Mouse (Mus musculus): ENCODE data around the gene Plac1. TPM values are rescaled to one million over a fixed set of nuclear protein-coding genes. Genes with fewer than 3 reads are reported as not detected.
A peak's percentile ranks its signal among the peaks of the same experiment; 100 is the strongest.

The Plac1 gene
- total and polyA plus RNA-seq, 2 experiments from 2014 or later, result not detected

- 25% methylated on average over 13 of the region's 13 CpGs for WGBS
- no peak overlapping the region for H3K4me2 ChIP-seq (ENCODE audit: low read depth)
Observed at GRCm38 (mm10) chrX:53052652-53053500, 187.0 kb downstream of the Plac1 start.

GRCm38 (mm10) chrX:53050353-53050752 lies 189.6 kb downstream of the Plac1 start:
- H3K27ac ChIP-seq (ENCODE audit: low read depth, low read length), result no peak overlapping the region
- peak overlapping the region; percentile 34; the same call in 1 of the 2 replicates for H3K4me2 ChIP-seq (ENCODE audit: low read depth)
- no peak for ATAC-seq
- H3K27me3 ChIP-seq (ENCODE audit: insufficient read depth, low read length), result no peaks in the 10 kb centered on the region
- no peak for DNase-seq
- H3K4me1 ChIP-seq (ENCODE audit: insufficient read depth), result no peaks in the 10 kb centered on the region
- no peaks in the 10 kb centered on the region for H3K36me3 ChIP-seq (ENCODE audit: insufficient read depth)
- no peak overlapping the region for H3K4me3 ChIP-seq (ENCODE audit: low read depth, low read length)
- 31% methylated on average over 9 of the region's 9 CpGs for WGBS
- no peaks in the 10 kb centered on the region for H3K9me3 ChIP-seq (ENCODE audit: low read length)
- TF ChIP-seq CTCF (IDR thresholded peaks at IDR 0.05; ENCODE audit: low read depth), result no peak
- no peak overlapping the region for H3K9ac ChIP-seq

More at GRCm38 (mm10) chrX:53052652-53053500, 187.0 kb downstream of the Plac1 start:
- no peak for ATAC-seq
- no peak overlapping the region for H3K9ac ChIP-seq
- H3K27me3 ChIP-seq (ENCODE audit: insufficient read depth, low read length), result no peaks in the 10 kb centered on the region
- no peak overlapping the region for H3K4me3 ChIP-seq (ENCODE audit: low read depth, low read length)
- H3K27ac ChIP-seq (ENCODE audit: low read depth, low read length), result no peak overlapping the region
- no peak for TF ChIP-seq CTCF (IDR thresholded peaks at IDR 0.05; ENCODE audit: low read depth)
- no peaks in the 10 kb centered on the region for H3K9me3 ChIP-seq (ENCODE audit: low read length)
- H3K4me1 ChIP-seq (ENCODE audit: insufficient read depth), result no peaks in the 10 kb centered on the region
- no peaks in the 10 kb centered on the region for H3K36me3 ChIP-seq (ENCODE audit: insufficient read depth)
- DNase-seq, result no peak

- Histone ChIP-seq H3K9ac (no peak overlapping the region), H3K27me3 (ENCODE audit: insufficient read depth, low read length) (no peaks in the 10 kb centered on the region), H3K4me1 (ENCODE audit: insufficient read depth) (no peaks in the 10 kb centered on the region), H3K36me3 (ENCODE audit: insufficient read depth) (no peaks in the 10 kb centered on the region), H3K4me2 (ENCODE audit: low read depth) (no peak overlapping the region), H3K9me3 (ENCODE audit: low read length) (no peaks in the 10 kb centered on the region), H3K4me3 (ENCODE audit: low read depth, low read length) (no peak overlapping the region), H3K27ac (ENCODE audit: low read depth, low read length) (no peak overlapping the region)
- 58% methylated on average over 4 of the region's 4 CpGs for WGBS
- TF ChIP-seq CTCF (IDR thresholded peaks at IDR 0.05; ENCODE audit: low read depth), result no peak
- no peak for ATAC-seq
- DNase-seq, result no peak
Observed at GRCm38 (mm10) chrX:53049196-53049595, 190.7 kb downstream of the Plac1 start.

- Histone ChIP-seq H3K9me3 (ENCODE audit: low read length) (no peaks in the 10 kb centered on the region), H3K4me2 (ENCODE audit: low read depth) (no peak overlapping the region), H3K9ac (no peak overlapping the region), H3K36me3 (ENCODE audit: insufficient read depth) (no peaks in the 10 kb centered on the region), H3K4me3 (ENCODE audit: low read depth, low read length) (no peak overlapping the region), H3K27me3 (ENCODE audit: insufficient read depth, low read length) (no peaks in the 10 kb centered on the region), H3K4me1 (ENCODE audit: insufficient read depth) (no peaks in the 10 kb centered on the region), H3K27ac (ENCODE audit: low read depth, low read length) (no peak overlapping the region)
- DNase-seq, result no peak
- no peak for ATAC-seq
- WGBS, result 69% methylated on average over 2 of the region's 2 CpGs
- no peak for TF ChIP-seq CTCF (IDR thresholded peaks at IDR 0.05; ENCODE audit: low read depth)
Observed at GRCm38 (mm10) chrX:53046911-53047310, 193.0 kb downstream of the Plac1 start.

- DNase-seq, result no peak
- Histone ChIP-seq H3K9ac (no peak overlapping the region), H3K9me3 (ENCODE audit: low read length) (no peaks in the 10 kb centered on the region), H3K4me3 (ENCODE audit: low read depth, low read length) (no peak overlapping the region), H3K4me1 (ENCODE audit: insufficient read depth) (no peaks in the 10 kb centered on the region), H3K27ac (ENCODE audit: low read depth, low read length) (no peak overlapping the region), H3K36me3 (ENCODE audit: insufficient read depth) (no peaks in the 10 kb centered on the region), H3K27me3 (ENCODE audit: insufficient read depth, low read length) (no peaks in the 10 kb centered on the region), H3K4me2 (ENCODE audit: low read depth) (no peak overlapping the region)
- no peak for TF ChIP-seq CTCF (IDR thresholded peaks at IDR 0.05; ENCODE audit: low read depth)
- ATAC-seq, result peak; percentile 34
- 63% methylated on average over 4 of the region's 4 CpGs for WGBS
Observed at GRCm38 (mm10) chrX:53046033-53046432, 193.9 kb downstream of the Plac1 start.

GRCm38 (mm10) chrX:53045187-53045903 lies 194.6 kb downstream of the Plac1 start:
- no peak overlapping the region for H3K4me2 ChIP-seq (ENCODE audit: low read depth)
- H3K9me3 ChIP-seq (ENCODE audit: low read length), result no peaks in the 10 kb centered on the region
- H3K36me3 ChIP-seq (ENCODE audit: insufficient read depth), result no peaks in the 10 kb centered on the region
- no peaks in the 10 kb centered on the region for H3K27me3 ChIP-seq (ENCODE audit: insufficient read depth, low read length)
- peak; percentile 66; the same call in 1 of the 2 replicates for ATAC-seq
- no peak for TF ChIP-seq CTCF (IDR thresholded peaks at IDR 0.05; ENCODE audit: low read depth)
- no peak overlapping the region for H3K9ac ChIP-seq
- H3K4me1 ChIP-seq (ENCODE audit: insufficient read depth), result no peaks in the 10 kb centered on the region
- no peak overlapping the region for H3K4me3 ChIP-seq (ENCODE audit: low read depth, low read length)
- no peak overlapping the region for H3K27ac ChIP-seq (ENCODE audit: low read depth, low read length)
- WGBS, result 48% methylated on average over 10 of the region's 10 CpGs
- DNase-seq, result no peak

GRCm38 (mm10) chrX:53041006-53041405 lies 198.9 kb downstream of the Plac1 start:
- 59% methylated on average over 6 of the region's 6 CpGs for WGBS
- ATAC-seq (no peak), DNase-seq (no peak)
- Histone ChIP-seq H3K4me2 (ENCODE audit: low read depth) (no peak overlapping the region), H3K4me3 (ENCODE audit: low read depth, low read length) (no peak overlapping the region), H3K9me3 (ENCODE audit: low read length) (no peaks in the 10 kb centered on the region), H3K9ac (no peak overlapping the region), H3K36me3 (ENCODE audit: insufficient read depth) (no peaks in the 10 kb centered on the region), H3K4me1 (ENCODE audit: insufficient read depth) (no peaks in the 10 kb centered on the region), H3K27ac (ENCODE audit: low read depth, low read length) (no peak overlapping the region), H3K27me3 (ENCODE audit: insufficient read depth, low read length) (no peaks in the 10 kb centered on the region)
- TF ChIP-seq CTCF (IDR thresholded peaks at IDR 0.05; ENCODE audit: low read depth), result no peak

All from forebrain, postnatal 0 days (tissue).